Comparison of ENCODE assay signal across 15 mouse cellular contexts in the genomic region with DNA sequence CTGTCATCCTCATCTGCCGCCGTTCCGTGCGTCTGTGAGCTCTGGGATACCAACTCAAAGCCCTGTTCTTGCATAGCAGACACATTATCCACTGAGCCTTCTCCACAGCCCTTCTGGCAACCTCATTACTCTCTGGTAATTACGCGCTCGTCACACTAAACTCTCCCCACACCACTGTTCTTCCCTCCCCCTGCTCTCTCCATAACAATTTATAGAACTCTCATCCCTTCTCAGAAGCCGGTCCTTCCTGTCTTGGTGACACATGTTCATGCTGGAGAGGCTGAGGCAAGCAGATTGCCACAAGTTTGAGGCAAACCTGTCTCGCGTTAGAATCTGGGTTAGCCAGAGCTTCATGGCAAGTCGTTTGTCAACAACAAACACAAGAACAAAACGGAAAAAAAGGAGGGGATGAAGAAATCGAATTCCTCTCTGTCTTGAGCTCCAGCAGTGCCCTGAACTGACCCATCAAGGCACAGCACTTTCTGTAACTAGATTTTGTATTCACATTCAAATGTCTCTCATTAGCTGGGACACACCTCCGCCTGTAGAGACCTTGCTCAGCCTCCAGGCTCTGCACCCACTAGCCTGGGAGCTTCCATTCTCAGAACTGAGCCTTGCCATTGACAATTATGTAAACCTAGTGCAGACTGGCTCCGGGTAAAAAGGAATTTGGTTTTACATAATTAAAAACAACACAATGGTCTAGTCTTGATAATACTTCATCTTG. TPM values are rescaled to one million over a fixed set of nuclear protein-coding genes. Genes with fewer than 3 reads are reported as not detected.
A peak's percentile ranks its signal among the peaks of the same experiment; 100 is the strongest.
DNase-seq lines count a peak whose midpoint lies in the region; ATAC-seq and TF ChIP-seq lines count a peak whose summit lies in the region.
"Had no signal": no experiment of that assay in that cellular context is flagged by ENCODE, and none has a peak within 500 bp of the region (broad histone marks: within the 10 kb centered on the region; RNA-seq: fewer than 3 reads in every experiment).

No protein-coding gene starts in this region.

- H3K27me3 ChIP-seq in kidney, embryonic 15.5 days, result no peaks in the 10 kb centered on the region
- no peaks in the 10 kb centered on the region for H3K27me3 ChIP-seq in limb, embryonic 10.5 days (ENCODE audit: low read depth, poor library complexity, severe bottlenecking)
- H3K27me3 ChIP-seq in liver, embryonic 12.5 days (replicated peaks), result no peaks in the 10 kb centered on the region
- H3K27me3 ChIP-seq: lung, embryonic 15.5 days; megakaryocyte, embryonic 14.5 days had no signal

- H3K36me3 ChIP-seq in kidney, embryonic 15.5 days, result peaks cover 6% of the 10 kb centered on the region
- no peaks in the 10 kb centered on the region for H3K36me3 ChIP-seq in ES-E14 (ENCODE audit: control insufficient read depth, insufficient read depth, low read length, poor library complexity, severe bottlenecking)
- H3K36me3 ChIP-seq in limb, embryonic 10.5 days, result 0 out of 2 replicates have a peak, but pooled peaks cover 2% of the 10 kb centered on the region
- H3K36me3 ChIP-seq in liver, embryonic 12.5 days, result peaks cover 8% of the 10 kb centered on the region; the same call in 1 of the 2 replicates
- H3K36me3 ChIP-seq: lung, embryonic 15.5 days had no signal

- in situ Hi-C loops in ES-E14 (cut with MboI; ENCODE audit: low sequenced_read_pairs in 2 of 2, unreplicated experiment in 2 of 2), result no loop called here

- H3K4me1 ChIP-seq in kidney, embryonic 15.5 days, result peaks cover 67% of the 10 kb centered on the region
- peaks cover 3 to 25% of the 10 kb centered on the region in 2 experiments; a peak in 1 of 4 replicates for H3K4me1 ChIP-seq in ES-E14 (ENCODE audit: control insufficient read depth in 2 of 2, insufficient read depth in 2 of 2, low read length in 2 of 2, poor library complexity in 1 of 2)
- H3K4me1 ChIP-seq in limb, embryonic 10.5 days, result peaks cover 38% of the 10 kb centered on the region
- peaks cover 50% of the 10 kb centered on the region for H3K4me1 ChIP-seq in liver, embryonic 12.5 days

- DNase-seq in kidney, postnatal 10 days, result no peak
- DNase-seq in ES-E14 (ENCODE audit: low read depth, low spot score), result peak; percentile 40
- DNase-seq in adipocyte (ENCODE audit: low spot score), result peak; percentile 11
- DNase-seq in limb, embryonic 10.5 days (ENCODE audit: low spot score), result no peak
- DNase-seq: adrenal gland, postnatal 14 days; heart, adult 18-20 months; heart, postnatal 10 days; thymus, adult 18-20 months had no signal

- H3K27ac ChIP-seq in kidney, embryonic 15.5 days, result peak overlapping the region; percentile 61
- no peak overlapping the region for H3K27ac ChIP-seq in ES-E14 (ENCODE audit: insufficient read depth, low read depth, low read length, poor library complexity, severe bottlenecking)
- H3K27ac ChIP-seq in limb, embryonic 10.5 days, result peak overlapping the region; percentile 15
- no peak overlapping the region for H3K27ac ChIP-seq in liver, embryonic 12.5 days
- H3K27ac ChIP-seq: lung, embryonic 15.5 days had no signal

- H3K9ac ChIP-seq in kidney, embryonic 15.5 days, result no peak overlapping the region
- no peak overlapping the region for H3K9ac ChIP-seq in ES-E14 (ENCODE audit: insufficient read depth, low read depth, low read length, poor library complexity, severe bottlenecking)
- H3K9ac ChIP-seq in liver, embryonic 12.5 days, result no peak overlapping the region
- H3K9ac ChIP-seq: lung, embryonic 15.5 days had no signal

- no peak for ATAC-seq in kidney, embryonic 15.5 days (replicated peaks; ENCODE audit: low FRiP score)
- no peak for ATAC-seq in liver, embryonic 12.5 days
- no peak for ATAC-seq in monocyte, adult 5-6 weeks (replicated peaks; ENCODE audit: insufficient number of reproducible peaks, low FRiP score, low TSS enrichment, poor library complexity, severe bottlenecking)
- ATAC-seq: intestine, postnatal 0 days had no signal

- no peak overlapping the region for H3K4me3 ChIP-seq in kidney, embryonic 15.5 days (replicated peaks)
- no peak overlapping the region for H3K4me3 ChIP-seq in ES-E14 (ENCODE audit: insufficient read depth in 1 of 2, low read depth in 1 of 2, low read length in 2 of 2, poor library complexity in 1 of 2, severe bottlenecking in 1 of 2)
- H3K4me3 ChIP-seq in limb, embryonic 10.5 days, result no peak overlapping the region
- H3K4me3 ChIP-seq in liver, embryonic 12.5 days, result no peak overlapping the region
- H3K4me3 ChIP-seq: lung, embryonic 15.5 days; megakaryocyte, embryonic 14.5 days; myocyte had no signal

- no peaks in the 10 kb centered on the region for H3K9me3 ChIP-seq in kidney, embryonic 15.5 days (replicated peaks)
- no peaks in the 10 kb centered on the region for H3K9me3 ChIP-seq in ES-E14 (ENCODE audit: control insufficient read depth, insufficient read depth, low read depth, low read length)
- no peaks in the 10 kb centered on the region for H3K9me3 ChIP-seq in limb, embryonic 10.5 days (replicated peaks)
- no peaks in the 10 kb centered on the region for H3K9me3 ChIP-seq in liver, embryonic 12.5 days (replicated peaks)
- H3K9me3 ChIP-seq: lung, embryonic 15.5 days had no signal

- H3K4me2 ChIP-seq in kidney, embryonic 15.5 days, result no peak overlapping the region
- no peak overlapping the region for H3K4me2 ChIP-seq in liver, embryonic 12.5 days
- H3K4me2 ChIP-seq: lung, embryonic 15.5 days had no signal

- 66% methylated on average over 15 of the region's 15 CpGs for WGBS in kidney, embryonic 15.5 days
- 70% methylated on average over 15 of the region's 15 CpGs for WGBS in limb, embryonic 10.5 days
- WGBS in liver, embryonic 12.5 days (ENCODE audit: insufficient replicate concordance), result 76% methylated on average over 15 of the region's 15 CpGs

TF ChIP-seq in ES-E14, 5 proteins besides CTCF, POLR2A, EP300 and RAD21:
- TF ChIP-seq ZC3H11A (IDR thresholded peaks at IDR 0.05; ENCODE audit: borderline replicate concordance, low read depth, low read length), result no peak
- TF ChIP-seq CHD2 (IDR thresholded peaks at IDR 0.05; ENCODE audit: low read depth, low read length), result no peak
- no peak for TF ChIP-seq MAFK (IDR thresholded peaks at IDR 0.05; ENCODE audit: insufficient read depth, low read depth, low read length)
- no peak for TF ChIP-seq HCFC1 (IDR thresholded peaks at IDR 0.05; ENCODE audit: borderline replicate concordance, insufficient read depth, low read length)
- no peak for TF ChIP-seq ZNF384 (IDR thresholded peaks at IDR 0.05; ENCODE audit: low read depth, low read length)
TF ChIP-seq in ES-E14: peak in this region for 0.

RNA-seq across cellular contexts. Expression of gene Vill, which starts 47.1 kb away (rescaled TPM):
- polyA plus RNA-seq in kidney, embryonic 15.5 days (2015; fragmentation: Nextera tagmentation; extraction: Ambion mirVana), result 36.4 and 46.2 TPM in 2 replicates
- total RNA-seq in ES-E14 (2012; rRNA removed), result 27.5 and 32.7 TPM in 2 replicates
- polyA plus RNA-seq in limb, embryonic 10.5 days (2016; fragmentation: Nextera tagmentation; extraction: Ambion mirVana), result 19.5 and 26.3 TPM in 2 replicates
- polyA plus RNA-seq in liver, embryonic 12.5 days (2016; fragmentation: Nextera tagmentation; extraction: Ambion mirVana), result 12.1 and 12.7 TPM in 2 replicates
- total RNA-seq in monocyte, adult 5-6 weeks (2017), result 17.7 to 39.6 TPM (median 31.0 TPM) in 3 replicates

Comparison
In these comparisons a context has a peak if more than half of its experiments do, and no peak if none do; other contexts are left out.
1. H3K27ac ChIP-seq: peak in kidney, embryonic 15.5 days (single experiment) and limb, embryonic 10.5 days (single experiment); none in ES-E14 (single experiment) and liver, embryonic 12.5 days (single experiment).
2. DNase-seq: peak in ES-E14 (single experiment) and adipocyte (single experiment); none in kidney, postnatal 10 days (single experiment) and limb, embryonic 10.5 days (single experiment).